Mouse (Mus musculus): ENCODE measurements around the gene Zbtb44.
"Not testable (repeated sequence)": the region's sequence is repeated elsewhere in the genome, so short reads cannot be mapped to it uniquely, and the experiment has no call there.

The Zbtb44 gene

GRCm38 (mm10) chr9:31030532-31031413, at the start of gene Zbtb44:
Gene Zbtb44 (plus strand): TSS chr9:31030644.
- DNase-seq: peak; percentile 66 to 71

DNA sequence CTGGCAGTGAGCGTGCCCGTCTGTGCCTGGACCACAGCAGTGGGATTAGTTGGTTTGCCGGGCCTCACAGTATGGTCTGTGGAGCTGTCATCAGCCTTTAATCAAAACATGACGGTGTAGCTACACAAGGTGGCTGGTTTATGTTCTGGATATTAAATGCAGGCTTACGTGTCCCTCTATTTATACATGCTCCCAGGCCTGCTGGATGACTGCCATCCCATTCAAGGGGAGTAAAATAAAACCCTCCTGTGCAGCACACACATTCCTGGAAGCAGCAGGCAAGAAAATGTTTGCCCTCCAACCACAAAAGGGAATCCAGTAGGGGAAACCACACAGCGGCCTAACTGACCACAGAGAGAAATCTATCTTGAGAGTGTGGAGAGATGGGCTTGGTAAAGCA, 44.7 kb upstream of the Zbtb44 start:
- peak in 1 of 2 experiments; percentile 31 for DNase-seq

- no peak for DNase-seq
Observed at GRCm38 (mm10) chr9:30993106-30993505, 37.3 kb upstream of the Zbtb44 start.

DNA sequence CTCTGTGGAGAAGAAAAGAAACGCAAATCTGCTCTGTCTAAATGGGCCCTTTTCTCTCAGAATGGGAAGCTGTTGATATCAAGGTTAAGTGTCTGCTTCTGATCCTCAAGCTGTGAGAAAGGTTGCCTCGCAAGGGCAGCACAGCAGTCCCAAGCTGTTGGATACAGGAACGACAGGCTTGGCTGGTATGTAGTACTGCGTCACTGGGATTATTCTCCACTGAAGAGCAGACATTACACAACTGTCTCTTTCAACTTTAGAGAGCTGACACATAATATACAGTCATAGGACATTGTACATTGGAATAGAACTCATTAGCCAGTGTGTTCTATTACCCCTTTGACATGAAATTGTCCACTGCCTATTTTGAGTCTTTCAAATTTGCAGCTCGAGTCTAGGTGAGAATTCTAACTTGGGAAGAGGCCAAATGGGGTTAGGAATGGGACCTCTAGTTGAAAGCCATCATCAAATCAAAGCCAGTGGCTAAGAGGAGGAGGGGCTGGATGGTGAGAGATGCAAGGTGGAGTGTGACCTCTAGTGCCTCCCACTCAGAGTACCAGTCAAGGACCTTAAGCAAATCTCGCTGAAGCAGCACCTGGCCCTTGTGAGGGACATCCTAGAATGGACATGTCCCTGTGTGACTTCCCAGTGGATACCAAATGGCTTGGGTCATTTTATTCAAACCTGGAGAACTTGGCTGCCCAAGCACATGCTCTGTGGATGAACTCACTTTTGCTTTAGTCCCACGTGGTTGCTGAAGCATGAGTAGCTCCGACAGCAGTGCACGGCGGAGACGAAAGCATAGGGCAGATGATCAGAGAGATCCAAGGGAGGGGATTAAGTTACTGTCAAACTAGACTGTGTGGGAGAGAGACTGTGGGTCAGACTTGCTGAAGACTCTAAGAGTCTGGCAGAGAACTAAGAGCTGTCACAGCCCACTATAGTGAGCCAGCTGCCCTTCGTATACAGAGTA, 33.6 kb upstream of the Zbtb44 start:
- DNase-seq: no peak

DNA sequence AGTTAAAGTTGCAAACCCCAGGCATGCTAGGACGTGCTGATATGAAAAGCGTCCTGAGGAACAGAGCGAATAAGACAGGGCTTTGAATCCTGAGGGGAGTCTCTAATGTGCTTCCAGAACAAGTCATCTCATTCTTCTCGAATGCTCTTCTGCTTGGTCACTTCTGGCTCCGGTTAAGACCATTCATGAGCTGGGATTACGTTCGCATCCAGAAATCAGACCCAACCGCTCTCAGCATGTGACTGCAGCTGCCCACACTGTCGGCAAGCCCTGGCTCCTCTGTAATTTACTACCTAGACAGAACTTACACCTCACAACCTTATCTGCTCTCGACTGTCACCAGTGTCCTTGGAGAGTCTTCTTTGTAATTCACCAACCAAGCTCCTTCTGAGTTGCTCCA, 29.8 kb upstream of the Zbtb44 start:
- DNase-seq: no peak

DNA sequence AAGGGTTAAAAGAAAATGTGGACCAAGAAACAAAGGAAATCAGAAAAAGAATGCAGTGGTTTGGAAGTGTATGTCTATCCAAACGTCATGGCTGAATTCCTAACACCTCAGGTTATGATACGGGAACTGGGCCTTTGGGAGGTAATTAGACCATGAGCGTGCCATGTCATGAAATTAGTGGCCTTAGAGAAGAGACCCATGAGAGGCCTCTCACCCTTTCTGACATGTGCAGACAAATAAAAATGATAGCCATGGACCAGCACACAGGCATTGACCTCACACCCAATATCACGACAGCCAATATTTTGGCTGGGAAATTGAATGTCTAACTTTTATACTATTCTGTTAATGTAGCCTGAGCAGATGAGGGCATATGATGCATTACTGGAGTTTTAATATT, 27.9 kb upstream of the Zbtb44 start:
- DNase-seq: no peak

GRCm38 (mm10) chr9:31009334-31009733, 21.1 kb upstream of the Zbtb44 start:
- no peak for DNase-seq

GRCm38 (mm10) chr9:31010040-31010439, 20.4 kb upstream of the Zbtb44 start:
- DNase-seq: no peak

GRCm38 (mm10) chr9:31010749-31011148, 19.7 kb upstream of the Zbtb44 start:
- no peak for DNase-seq

DNA sequence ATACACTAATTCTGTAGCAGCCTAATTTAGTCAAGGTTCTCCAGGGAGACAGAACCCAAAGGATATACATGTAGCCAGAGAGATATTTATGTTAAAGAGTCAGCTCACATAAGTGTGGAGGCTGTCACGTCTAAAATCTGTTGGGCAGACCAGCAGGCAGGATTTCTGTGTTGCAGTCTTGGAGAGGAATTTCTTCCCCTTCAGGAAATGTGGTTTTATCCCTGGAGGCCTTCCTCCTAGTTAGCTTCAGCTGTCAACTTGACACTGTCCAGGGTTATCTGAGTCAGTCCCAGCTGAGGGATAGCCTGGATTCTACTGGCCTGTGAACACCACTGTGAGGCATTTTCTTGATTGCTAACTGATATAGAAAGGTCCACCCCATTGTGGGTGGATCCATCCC, 18.9 kb upstream of the Zbtb44 start:
- no peak for DNase-seq

- DNase-seq: no peak
Observed at GRCm38 (mm10) chr9:31012674-31013073, 17.8 kb upstream of the Zbtb44 start.

DNA sequence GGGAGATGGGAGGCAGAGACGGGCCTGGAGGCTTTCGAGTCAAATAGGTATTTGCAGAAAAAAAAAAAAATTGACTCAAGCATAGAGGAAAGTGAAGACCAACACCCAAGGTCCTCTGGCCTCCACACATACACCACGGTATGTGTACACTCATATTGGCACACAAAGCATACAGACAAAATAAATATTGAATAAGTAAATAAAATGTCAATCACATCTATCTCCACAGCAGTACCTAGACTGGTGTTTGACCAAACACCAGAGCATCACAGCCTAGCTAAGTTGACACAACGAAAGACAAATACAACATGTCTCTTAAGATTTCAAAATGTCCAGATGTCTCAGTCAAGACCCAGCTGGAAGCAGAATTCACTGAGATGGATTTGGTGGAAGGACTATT, 17.0 kb upstream of the Zbtb44 start:
- no peak for DNase-seq

- DNase-seq: no peak
Observed at GRCm38 (mm10) chr9:31017616-31018015, 12.8 kb upstream of the Zbtb44 start.

- no peak for DNase-seq
Observed at GRCm38 (mm10) chr9:31018158-31018557, 12.3 kb upstream of the Zbtb44 start.

DNA sequence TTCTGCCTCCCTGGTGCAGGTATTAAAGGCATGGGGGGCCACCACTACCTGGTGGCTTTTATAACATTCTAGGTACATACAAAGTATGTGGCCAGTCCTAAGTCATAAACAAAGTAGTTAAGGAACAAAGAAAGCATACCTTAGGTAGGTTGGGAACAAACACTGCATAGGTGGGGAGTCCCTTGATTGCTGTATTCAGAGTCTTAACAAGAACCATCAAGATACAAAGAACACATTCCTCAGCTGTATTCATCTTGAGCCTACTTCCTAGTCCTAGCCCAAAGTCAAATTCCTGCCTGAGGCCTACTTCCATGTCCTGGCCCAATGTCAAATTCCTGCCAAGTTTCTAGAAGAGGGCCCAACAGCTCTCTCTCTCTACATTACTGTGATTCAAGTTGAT, 11.7 kb upstream of the Zbtb44 start:
- no peak for DNase-seq

DNA sequence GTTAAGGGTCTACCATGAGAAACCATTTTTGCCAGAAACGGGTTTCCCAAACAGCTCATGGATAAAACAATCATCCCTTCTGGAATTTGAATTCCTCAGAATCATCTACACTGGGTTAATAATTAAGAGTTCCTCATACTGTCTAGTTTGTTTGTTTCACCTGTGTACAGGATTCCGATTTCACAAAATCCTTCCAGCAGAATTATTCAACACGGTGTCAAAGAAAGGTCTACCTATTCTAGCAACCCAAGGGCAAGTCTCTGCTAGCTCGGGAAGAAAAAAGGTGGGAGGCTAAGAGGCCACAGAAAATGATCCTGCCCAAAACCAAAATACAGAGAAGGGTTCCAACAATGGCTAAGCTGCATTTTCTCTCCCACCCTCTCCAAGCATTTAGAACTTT, 2.2 kb upstream of the Zbtb44 start:
- DNase-seq: no peak

- peak; percentile 96 to 97 for DNase-seq
Observed at GRCm38 (mm10) chr9:31029751-31030511, 513 bp upstream of the Zbtb44 start.

DNA sequence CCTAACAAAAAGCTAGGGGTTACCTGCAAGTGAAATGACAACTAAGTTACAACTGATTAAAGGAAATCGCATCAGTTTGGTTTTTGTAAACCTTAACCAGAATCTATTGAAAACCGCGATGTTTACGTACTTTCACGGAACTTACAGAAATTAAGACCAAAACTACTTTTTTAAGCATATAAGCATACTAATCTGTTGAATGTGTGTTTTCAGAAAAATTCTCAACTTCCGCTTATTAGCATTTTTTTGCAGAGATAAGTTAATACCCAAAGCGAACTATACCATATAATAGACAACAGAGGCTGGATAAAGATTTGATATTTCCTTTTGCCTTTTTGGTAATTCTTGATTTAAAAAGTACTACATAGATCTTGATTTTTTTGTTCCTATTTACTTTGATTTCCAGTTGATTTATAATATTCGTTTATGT, 985 bp downstream of the Zbtb44 start:
- no peak for DNase-seq

DNA sequence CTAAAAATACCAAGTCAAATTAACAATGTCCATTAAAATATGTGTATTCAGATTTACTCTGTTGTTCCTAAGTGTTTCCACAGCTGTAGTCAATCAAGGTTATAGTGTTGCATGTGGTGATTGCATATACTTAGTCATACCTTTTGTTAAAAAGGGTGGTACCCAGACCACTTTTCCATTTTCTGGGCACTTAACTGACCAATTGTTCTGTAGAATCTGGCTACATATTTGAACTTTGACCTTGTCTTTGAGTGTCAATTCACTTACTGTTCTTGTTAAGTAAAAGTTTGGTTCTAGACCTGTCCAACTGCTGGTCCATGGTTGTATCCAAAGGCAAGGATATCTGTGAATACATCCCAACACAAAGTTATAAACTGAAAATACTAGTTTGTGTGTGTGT, 2.1 kb downstream of the Zbtb44 start:
- DNase-seq: no peak

GRCm38 (mm10) chr9:31050208-31050607, 19.8 kb downstream of the Zbtb44 start:
- no peak for DNase-seq

- DNase-seq: not testable (repeated sequence)
Observed at GRCm38 (mm10) chr9:31051509-31051908, 21.1 kb downstream of the Zbtb44 start.

- no peak for DNase-seq
Observed at GRCm38 (mm10) chr9:31058723-31059122, 28.3 kb downstream of the Zbtb44 start.

DNA sequence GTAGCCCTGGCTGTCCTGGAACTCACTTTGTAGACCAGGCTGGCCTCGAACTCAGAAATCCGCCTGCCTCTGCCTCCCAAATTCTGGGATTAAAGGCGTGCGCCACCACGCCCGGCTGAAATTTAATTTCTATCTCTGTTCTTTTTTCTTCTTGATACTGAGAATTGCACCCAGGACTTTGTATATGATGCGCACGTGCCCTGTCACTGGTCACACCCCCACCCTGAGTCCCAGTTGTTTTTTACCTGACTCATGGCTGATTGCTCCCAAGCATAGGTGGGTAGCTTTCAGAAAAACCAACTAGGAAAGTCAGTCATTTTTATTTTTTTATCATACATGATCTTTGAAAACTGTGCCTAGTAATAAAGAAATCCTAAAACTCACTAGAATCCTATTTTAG, 40.3 kb downstream of the Zbtb44 start:
- no peak for DNase-seq
